Mouse (Mus musculus): ENCODE results near the gene Fmnl3. TPM values are rescaled to one million over a fixed set of nuclear protein-coding genes. Genes with fewer than 3 reads are reported as not detected.

Gene Fmnl3
- polyA plus RNA-seq, 1 experiment = not detected

- Histone ChIP-seq H3K27ac (ENCODE audit: insufficient read depth, low read depth, low read length) (no peak overlapping the region), H3K4me1 (ENCODE audit: control insufficient read depth, insufficient read depth, low read length) (peaks cover 24% of the 10 kb centered on the region), H3K4me3 (ENCODE audit: insufficient read depth, low read depth, low read length) (no peak overlapping the region)
- 79% methylated on average over 2 of the region's 2 CpGs for WGBS
- TF ChIP-seq POLR2A (IDR thresholded peaks at IDR 0.05; ENCODE audit: insufficient read depth, low read depth, low read length) (no peak), CTCF (IDR thresholded peaks at IDR 0.05; ENCODE audit: insufficient read depth, low read depth, low read length) (no peak)
These were observed 40.0 kb downstream of the Fmnl3 start for GRCm38 (mm10) chr15:99330324-99330723.

- TF ChIP-seq POLR2A (IDR thresholded peaks at IDR 0.05; ENCODE audit: insufficient read depth, low read depth, low read length) (no peak), CTCF (IDR thresholded peaks at IDR 0.05; ENCODE audit: insufficient read depth, low read depth, low read length) (no peak)
- Histone ChIP-seq H3K4me3 (ENCODE audit: insufficient read depth, low read depth, low read length) (no peak overlapping the region), H3K27ac (ENCODE audit: insufficient read depth, low read depth, low read length) (no peak overlapping the region), H3K4me1 (ENCODE audit: control insufficient read depth, insufficient read depth, low read length) (peaks cover 9% of the 10 kb centered on the region)
- WGBS = 97% methylated on average over 5 of the region's 5 CpGs
These were observed 42.3 kb downstream of the Fmnl3 start for GRCm38 (mm10) chr15:99328011-99328410.

GRCm38 (mm10) chr15:99326959-99327358, 43.3 kb downstream of the Fmnl3 start:
- 86% methylated on average over 1 of the region's 1 CpGs for WGBS
- TF ChIP-seq CTCF (IDR thresholded peaks at IDR 0.05; ENCODE audit: insufficient read depth, low read depth, low read length) (no peak), POLR2A (IDR thresholded peaks at IDR 0.05; ENCODE audit: insufficient read depth, low read depth, low read length) (no peak)
- no peak overlapping the region for H3K27ac ChIP-seq (ENCODE audit: insufficient read depth, low read depth, low read length)
- no peak overlapping the region for H3K4me3 ChIP-seq (ENCODE audit: insufficient read depth, low read depth, low read length)
- no peaks in the 10 kb centered on the region for H3K4me1 ChIP-seq (ENCODE audit: control insufficient read depth, insufficient read depth, low read length)

- WGBS = 62% methylated on average over 2 of the region's 2 CpGs
- Histone ChIP-seq H3K4me1 (ENCODE audit: control insufficient read depth, insufficient read depth, low read length) (no peaks in the 10 kb centered on the region), H3K27ac (ENCODE audit: insufficient read depth, low read depth, low read length) (no peak overlapping the region), H3K4me3 (ENCODE audit: insufficient read depth, low read depth, low read length) (no peak overlapping the region)
- TF ChIP-seq CTCF (IDR thresholded peaks at IDR 0.05; ENCODE audit: insufficient read depth, low read depth, low read length) (no peak), POLR2A (IDR thresholded peaks at IDR 0.05; ENCODE audit: insufficient read depth, low read depth, low read length) (no peak)
These were observed 43.9 kb downstream of the Fmnl3 start for GRCm38 (mm10) chr15:99326407-99326806.

DNA sequence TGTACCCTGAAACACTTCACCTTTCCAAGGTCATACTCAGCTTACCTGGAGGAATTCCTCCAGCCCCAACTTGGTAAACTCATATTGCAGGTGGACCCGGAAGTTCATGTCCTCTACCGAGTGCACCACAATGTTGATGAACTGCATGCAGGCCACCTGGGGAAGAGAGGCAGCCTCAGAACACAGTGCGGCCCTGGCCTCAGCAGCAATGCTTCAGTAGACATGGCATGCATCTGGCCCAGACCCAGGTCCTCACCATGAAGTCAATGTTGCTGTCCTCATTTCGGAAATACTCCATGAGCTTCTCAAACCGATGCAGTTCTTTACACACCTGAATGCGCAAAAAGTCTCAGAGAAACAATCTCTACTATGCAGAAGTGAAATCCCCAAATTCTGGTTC, 44.7 kb downstream of the Fmnl3 start:
- no peak overlapping the region for H3K27ac ChIP-seq (ENCODE audit: insufficient read depth, low read depth, low read length)
- no peak overlapping the region for H3K4me3 ChIP-seq (ENCODE audit: insufficient read depth, low read depth, low read length)
- H3K4me1 ChIP-seq (ENCODE audit: control insufficient read depth, insufficient read depth, low read length) = no peaks in the 10 kb centered on the region
- 91% methylated on average over 6 of the region's 6 CpGs for WGBS
- no peak for TF ChIP-seq POLR2A (IDR thresholded peaks at IDR 0.05; ENCODE audit: insufficient read depth, low read depth, low read length)
- no peak for TF ChIP-seq CTCF (IDR thresholded peaks at IDR 0.05; ENCODE audit: insufficient read depth, low read depth, low read length)

DNA sequence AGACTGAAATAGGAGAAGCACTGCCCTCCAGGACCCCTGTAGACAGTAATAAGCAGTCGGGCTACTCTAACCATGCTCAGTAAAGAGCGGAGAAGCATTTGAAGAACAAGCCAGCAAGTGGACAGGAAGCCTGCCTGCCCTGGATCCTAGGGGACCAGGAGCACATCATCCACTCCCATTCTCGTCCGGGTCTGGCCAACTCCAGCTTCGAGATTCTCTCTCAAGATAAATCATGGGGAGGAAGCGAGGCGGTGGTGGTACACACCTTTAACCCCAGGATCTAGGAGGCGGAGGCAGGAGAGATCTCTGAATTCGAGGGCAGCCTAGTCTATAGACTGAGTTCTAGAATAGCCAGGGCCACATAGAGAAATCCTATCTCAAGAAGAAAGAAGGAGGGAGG, 46.1 kb downstream of the Fmnl3 start:
- Histone ChIP-seq H3K27ac (ENCODE audit: insufficient read depth, low read depth, low read length) (no peak overlapping the region), H3K4me3 (ENCODE audit: insufficient read depth, low read depth, low read length) (no peak overlapping the region), H3K4me1 (ENCODE audit: control insufficient read depth, insufficient read depth, low read length) (peaks cover 6% of the 10 kb centered on the region)
- TF ChIP-seq CTCF (IDR thresholded peaks at IDR 0.05; ENCODE audit: insufficient read depth, low read depth, low read length) (no peak), POLR2A (IDR thresholded peaks at IDR 0.05; ENCODE audit: insufficient read depth, low read depth, low read length) (no peak)
- WGBS = 87% methylated on average over 9 of the region's 9 CpGs

DNA sequence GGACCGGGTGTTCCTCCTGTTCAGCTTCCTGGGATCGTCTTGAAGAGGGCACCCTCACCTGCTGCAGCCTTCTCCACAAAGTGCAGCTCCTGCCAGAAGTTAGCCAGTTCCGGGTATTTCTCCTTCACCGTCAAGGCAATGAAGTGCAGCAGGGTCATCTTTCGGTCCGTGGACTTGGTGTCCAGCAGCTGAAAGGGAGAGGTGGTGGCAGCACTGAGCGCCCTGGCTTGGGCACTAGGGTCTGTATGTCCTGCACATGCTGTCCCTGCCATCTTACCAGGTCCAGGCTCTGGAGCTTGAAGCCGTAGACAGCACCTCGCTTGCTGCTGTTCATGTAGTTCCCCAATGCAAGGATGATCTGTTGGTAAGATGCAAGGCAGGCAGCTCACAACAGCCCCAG, 49.3 kb downstream of the Fmnl3 start:
- TF ChIP-seq CTCF (IDR thresholded peaks at IDR 0.05; ENCODE audit: insufficient read depth, low read depth, low read length) (no peak), POLR2A (IDR thresholded peaks at IDR 0.05; ENCODE audit: insufficient read depth, low read depth, low read length) (no peak)
- Histone ChIP-seq H3K4me1 (ENCODE audit: control insufficient read depth, insufficient read depth, low read length) (peaks cover 20% of the 10 kb centered on the region), H3K4me3 (ENCODE audit: insufficient read depth, low read depth, low read length) (no peak overlapping the region), H3K27ac (ENCODE audit: insufficient read depth, low read depth, low read length) (no peak overlapping the region)
- 85% methylated on average over 9 of the region's 9 CpGs for WGBS

GRCm38 (mm10) chr15:99320168-99320674, 50.1 kb downstream of the Fmnl3 start:
- Histone ChIP-seq H3K4me3 (ENCODE audit: insufficient read depth, low read depth, low read length) (no peak overlapping the region), H3K27ac (ENCODE audit: insufficient read depth, low read depth, low read length) (no peak overlapping the region), H3K4me1 (ENCODE audit: control insufficient read depth, insufficient read depth, low read length) (peaks cover 20% of the 10 kb centered on the region)
- WGBS = 73% methylated on average over 10 of the region's 10 CpGs
- no peak for TF ChIP-seq POLR2A (IDR thresholded peaks at IDR 0.05; ENCODE audit: insufficient read depth, low read depth, low read length)
- no peak for TF ChIP-seq CTCF (IDR thresholded peaks at IDR 0.05; ENCODE audit: insufficient read depth, low read depth, low read length)

- TF ChIP-seq POLR2A (IDR thresholded peaks at IDR 0.05; ENCODE audit: insufficient read depth, low read depth, low read length) (no peak), CTCF (IDR thresholded peaks at IDR 0.05; ENCODE audit: insufficient read depth, low read depth, low read length) (no peak)
- Histone ChIP-seq H3K4me3 (ENCODE audit: insufficient read depth, low read depth, low read length) (no peak overlapping the region), H3K27ac (ENCODE audit: insufficient read depth, low read depth, low read length) (no peak overlapping the region), H3K4me1 (ENCODE audit: control insufficient read depth, insufficient read depth, low read length) (peaks cover 20% of the 10 kb centered on the region)
- 32% methylated on average over 3 of the region's 3 CpGs for WGBS
These were observed 50.8 kb downstream of the Fmnl3 start for GRCm38 (mm10) chr15:99319411-99319871.
